ENCODE assay signal across 10 mouse cellular contexts in the genomic region with DNA sequence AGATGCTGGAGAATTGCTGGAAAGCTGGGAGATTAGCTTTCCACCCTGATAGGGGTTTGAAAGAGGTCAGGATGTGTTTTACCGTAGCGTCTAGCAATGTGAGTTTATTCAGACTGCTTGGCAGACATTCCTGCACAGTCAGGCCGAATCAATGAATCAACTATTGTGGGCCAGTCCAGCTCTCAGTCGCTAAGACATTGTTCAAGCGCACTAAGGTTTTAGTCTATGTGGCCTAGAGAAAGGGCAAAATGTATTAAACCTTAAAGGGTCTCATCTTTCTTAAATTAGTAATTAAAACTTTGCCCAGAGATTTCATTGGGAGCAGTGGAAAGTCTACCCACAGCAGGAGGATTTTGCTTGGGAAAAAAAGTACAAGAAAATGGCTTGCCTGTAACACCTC. TPM values are rescaled to one million over a fixed set of nuclear protein-coding genes. Genes with fewer than 3 reads are reported as not detected.
DNase-seq lines count a peak whose midpoint lies in the region; ATAC-seq lines count a peak whose summit lies in the region.
"Had no signal": no experiment of that assay in that cellular context is flagged by ENCODE, and none has a peak within 500 bp of the region (broad histone marks: within the 10 kb centered on the region; RNA-seq: fewer than 3 reads in every experiment).

No protein-coding gene starts in this region.

- H3K4me2 ChIP-seq in neural tube, embryonic 11.5 days (ENCODE audit: low read depth), result no peak overlapping the region
- peak overlapping the region; percentile 32 for H3K4me2 ChIP-seq in forebrain, embryonic 12.5 days

- H3K27ac ChIP-seq in neural tube, embryonic 11.5 days (ENCODE audit: low read depth, low read length), result peak overlapping the region; percentile 2; the same call in 1 of the 2 replicates
- peak overlapping the region; percentile 65; the same call in 1 of the 2 replicates for H3K27ac ChIP-seq in forebrain, embryonic 12.5 days

- no peaks in the 10 kb centered on the region for H3K36me3 ChIP-seq in neural tube, embryonic 11.5 days (ENCODE audit: control insufficient read depth, insufficient read depth, low read length)
- no peaks in the 10 kb centered on the region for H3K36me3 ChIP-seq in forebrain, embryonic 12.5 days (replicated peaks)

- H3K4me1 ChIP-seq in neural tube, embryonic 11.5 days (ENCODE audit: control insufficient read depth, insufficient read depth, low read length), result peaks cover 4% of the 10 kb centered on the region; the same call in 1 of the 2 replicates
- H3K4me1 ChIP-seq in forebrain, embryonic 12.5 days, result peaks cover 21% of the 10 kb centered on the region

- WGBS in neural tube, embryonic 11.5 days, result 17% methylated on average over 5 of the region's 5 CpGs
- WGBS in forebrain, embryonic 12.5 days, result 4% methylated on average over 5 of the region's 5 CpGs

- no peaks in the 10 kb centered on the region for H3K27me3 ChIP-seq in neural tube, embryonic 11.5 days (ENCODE audit: control insufficient read depth, insufficient read depth, low read length)
- H3K27me3 ChIP-seq in forebrain, embryonic 12.5 days, result no peaks in the 10 kb centered on the region

- peak; percentile 79 for ATAC-seq in neural tube, embryonic 11.5 days (ENCODE audit: insufficient read depth, low FRiP score, low TSS enrichment)
- ATAC-seq in forebrain, embryonic 12.5 days (ENCODE audit: low FRiP score), result peak; percentile 62; the same call in 1 of the 2 replicates
- ATAC-seq in megakaryocyte, adult 5-6 weeks (ENCODE audit: poor library complexity, severe bottlenecking), result no peak

- H3K9ac ChIP-seq in neural tube, embryonic 11.5 days (ENCODE audit: low read length), result no peak overlapping the region
- H3K9ac ChIP-seq in forebrain, embryonic 12.5 days, result no peak overlapping the region

- peak; percentile 30 for DNase-seq in neural tube, embryonic 11.5 days (ENCODE audit: low spot score)
- no peak for DNase-seq in neural tube, embryonic 10.5 days (ENCODE audit: extremely low spot score, low spot score)
- peak; percentile 48 to 50 for DNase-seq in kidney, postnatal 36 days
- peak; percentile 37 for DNase-seq in retina, embryonic 14.5 days (ENCODE audit: low spot score)
- no peak for DNase-seq in urinary bladder, postnatal 14 days (ENCODE audit: low spot score)
- no peak for DNase-seq in thymus, adult 18-20 months
- DNase-seq: lung, postnatal 4 days; thymus, postnatal 36 days had no signal

- H3K9me3 ChIP-seq in neural tube, embryonic 11.5 days (ENCODE audit: control insufficient read depth, low read length), result no peaks in the 10 kb centered on the region
- H3K9me3 ChIP-seq in forebrain, embryonic 12.5 days, result no peaks in the 10 kb centered on the region

- H3K4me3 ChIP-seq in neural tube, embryonic 11.5 days (ENCODE audit: low read depth, low read length), result no peak overlapping the region
- no peak overlapping the region for H3K4me3 ChIP-seq in forebrain, embryonic 12.5 days (replicated peaks)

RNA-seq across cellular contexts. Expression of a gene that starts 48.0 kb away (rescaled TPM):
- 39.6 and 43.5 TPM in 2 replicates for polyA plus RNA-seq in neural tube, embryonic 11.5 days (2014; fragmentation: Nextera tagmentation; extraction: Ambion mirVana)
- polyA plus RNA-seq in forebrain, embryonic 12.5 days (2016; fragmentation: Nextera tagmentation; extraction: Ambion mirVana), result 85.9 and 103 TPM in 2 replicates
- not detected in 2 replicates for total RNA-seq in megakaryocyte, adult 5-6 weeks (2015)
- total RNA-seq in megakaryocyte, adult 5-6 weeks (2017), result not detected in 2 replicates

Comparison
In these comparisons a context has a peak if more than half of its experiments do, and no peak if none do; other contexts are left out.
1. DNase-seq: peak in neural tube, embryonic 11.5 days (single experiment), kidney, postnatal 36 days (2 of 2) and retina, embryonic 14.5 days (single experiment); none in neural tube, embryonic 10.5 days (single experiment), urinary bladder, postnatal 14 days (single experiment) and thymus, adult 18-20 months (0 of 2).